Mouse (Mus musculus): ENCODE measurements around the gene Rsph6a.

GRCm38 (mm10) chr7:19095751-19096110 lies 41.2 kb downstream of the Rsph6a start:
- TF ChIP-seq GATA1 (IDR thresholded peaks at IDR 0.05; ENCODE audit: borderline replicate concordance, low read length) (no peak), FLI1 (IDR thresholded peaks at IDR 0.05; ENCODE audit: low read length) (no peak)
